Mouse (Mus musculus) A20 (cell line): ENCODE measurements at regions not wholly inside any gene's neighbourhood (a gene's known extent, or its start where the extent isn't known, plus 50 kb on each side); places are given as distances from the start of the nearest gene placed in this dataset.
A peak's percentile ranks its signal among the peaks of the same experiment; 100 is the strongest.

ENCODE experiments used
- DNase-seq: peaks from one replicate; pipeline ENCODE4 v3.0.0-alpha.2; 2011; ENCODE audit warnings: low read depth, low spot score

DNA sequence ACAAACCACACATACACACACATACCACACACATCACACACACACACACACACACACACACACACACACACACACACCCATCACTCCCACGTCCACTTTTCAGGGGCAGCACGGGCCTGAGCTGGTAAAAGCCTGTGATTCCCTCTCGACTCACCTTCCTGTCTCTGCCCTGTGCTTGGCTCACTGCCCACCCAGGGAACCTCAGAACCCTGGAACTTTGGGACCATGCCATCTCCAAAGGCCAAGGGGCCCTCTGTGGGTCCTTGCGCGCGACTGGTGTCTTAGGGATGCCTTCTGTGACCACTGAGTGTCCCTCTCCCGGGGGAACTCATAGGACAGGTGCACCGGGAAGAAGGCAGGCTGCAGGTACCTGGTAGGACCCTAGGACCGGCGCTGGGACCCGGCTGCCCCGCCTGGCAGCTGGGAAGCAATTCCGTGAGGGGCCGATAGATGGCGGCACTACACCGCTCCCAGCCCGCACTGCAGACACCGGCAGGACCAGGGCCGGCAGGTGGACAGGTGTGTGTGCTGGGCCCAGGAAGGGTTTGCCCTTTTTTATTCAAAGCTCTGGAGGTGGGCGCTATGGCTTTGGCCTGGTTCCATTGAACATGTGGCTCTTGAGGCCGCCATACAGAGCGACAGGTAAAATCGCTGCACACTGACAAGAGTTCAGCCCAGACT is 73.0 kb upstream of the 4931429L15Rik start:
- DNase-seq, result peak; percentile 49

GRCm38 (mm10) chr9:46389741-46390140 is 70.0 kb upstream of the 4931429L15Rik start:
- no peak for DNase-seq

GRCm38 (mm10) chr9:46388677-46389676 is 69.2 kb upstream of the 4931429L15Rik start:
- DNase-seq, result peak; percentile 16

DNA sequence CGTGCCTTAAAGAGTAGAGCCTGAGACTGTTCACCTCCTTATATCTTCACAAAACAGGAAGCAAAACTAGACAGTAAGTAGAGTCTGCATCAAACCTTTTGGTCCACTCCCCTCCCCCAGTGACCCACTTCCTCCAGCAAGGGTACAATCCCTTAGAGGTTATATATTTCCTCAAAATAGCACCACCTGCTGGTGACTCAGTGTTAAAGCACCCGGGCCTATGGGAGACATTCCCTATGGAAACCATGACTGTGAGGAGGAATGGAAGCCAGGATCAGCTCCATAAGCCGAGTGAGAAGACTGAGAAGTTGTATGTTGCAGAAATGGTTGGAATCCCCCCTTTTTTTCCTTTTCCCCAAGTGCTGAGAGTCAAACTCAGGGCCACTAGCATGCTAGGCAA is 66.5 kb upstream of the 4931429L15Rik start:
- DNase-seq, result peak; percentile 67

DNA sequence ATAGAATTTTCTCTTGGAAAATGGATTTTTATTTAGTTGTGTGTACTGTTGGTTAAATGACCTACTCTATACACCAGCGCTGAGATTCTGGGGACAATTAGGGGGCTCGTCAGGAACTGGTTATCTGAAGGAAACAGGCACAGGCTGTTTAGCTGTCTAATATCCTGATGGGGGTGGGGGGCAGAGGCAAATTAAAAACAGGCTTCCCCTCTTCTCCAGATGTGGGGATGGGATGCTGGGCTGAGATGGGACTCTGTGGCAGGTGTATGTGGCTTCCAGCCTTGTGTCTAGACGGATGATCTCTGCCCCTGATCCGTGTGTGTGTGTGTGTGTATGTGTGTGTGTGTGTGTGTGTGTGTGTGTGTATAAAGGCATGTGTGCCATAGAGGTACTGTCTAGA is 61.6 kb upstream of the 4931429L15Rik start:
- no peak for DNase-seq

DNA sequence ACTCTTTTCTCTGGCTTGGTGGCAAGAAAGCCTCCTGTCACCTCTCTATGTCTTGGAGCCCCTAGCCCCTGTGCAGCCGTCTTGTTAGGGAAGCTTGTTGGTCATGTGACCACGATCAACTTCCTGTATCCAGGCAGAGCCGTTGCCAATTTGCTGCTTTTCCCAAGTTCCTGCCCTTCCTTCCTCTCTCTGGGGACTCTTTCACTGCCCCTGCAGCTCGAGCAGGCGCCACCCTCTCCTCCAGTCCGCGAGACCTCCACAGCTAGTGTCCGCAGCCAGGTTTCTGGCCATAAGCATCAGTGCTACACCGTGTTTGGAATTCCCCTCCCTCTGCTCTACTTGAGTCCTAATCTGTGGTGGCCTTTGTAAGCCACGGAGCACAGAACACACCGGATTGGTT is 59.7 kb upstream of the 4931429L15Rik start:
- DNase-seq, result no peak

- no peak for DNase-seq
These were observed 58.6 kb upstream of the 4931429L15Rik start for GRCm38 (mm10) chr9:46378339-46378738.
